Mouse (Mus musculus) liver, adult 2 months (tissue): ENCODE results near the gene Syce3.

Experiments used
- CTCF ChIP-seq: fragments of 200-500 bp; IDR thresholded peaks from 2 replicates; pipeline ENCODE4 v1.5.1; 2011; ENCODE audit warnings: low read depth, low read length, control low read depth
- POLR2A ChIP-seq: fragments of 200-500 bp; IDR thresholded peaks from 2 replicates; pipeline ENCODE4 v1.6.1; 2011; ENCODE audit warnings: low read length, control low read depth; ENCODE audit not compliant: insufficient read depth; ENCODE audit errors: extremely low read depth

GRCm38 (mm10) chr15:89454857-89455256, 44.6 kb upstream of the Syce3 start:
- TF ChIP-seq POLR2A: no peak
- no peak for TF ChIP-seq CTCF
